Mouse (Mus musculus) lung, postnatal 0 days (tissue): Measurements from ENCODE around the gene Sytl1. TPM values are rescaled to one million over a fixed set of nuclear protein-coding genes. Genes with fewer than 3 reads are reported as not detected.

ENCODE experiments used
- ATAC-seq: fragments of 200-750 bp; cut with Nextera tagmentation; 2 replicates; pipeline ENCODE4 v1.8.0; 2017; ENCODE audit warnings: moderate library complexity
- DNase-seq: peaks from one replicate; pipeline ENCODE4 v3.0.0-alpha.2; 2016; ENCODE audit warnings: low spot score
- H3K27ac ChIP-seq: fragments of 300-500 bp; sonication (generic); 2 replicates; pipeline ENCODE4 v1.5.1; 2014; ENCODE audit warnings: antibody characterized with exemption, mild to moderate bottlenecking, low read length, mixed read lengths
- H3K27me3 ChIP-seq: fragments of 300-500 bp; sonication (generic); replicated peaks from 2 replicates; pipeline ENCODE4 v1.6.1; 2014; ENCODE audit warnings: low read length, mixed read lengths; ENCODE audit not compliant: insufficient read depth
- H3K36me3 ChIP-seq: fragments of 300-500 bp; sonication (generic); 2 replicates; pipeline ENCODE4 v1.6.1; 2014; ENCODE audit warnings: low read length, mixed read lengths; ENCODE audit not compliant: insufficient read depth
- H3K4me1 ChIP-seq: fragments of 300-500 bp; sonication (generic); 2 replicates; pipeline ENCODE4 v1.6.1; 2014; ENCODE audit warnings: antibody characterized with exemption, low read depth, low read length, mixed read lengths; ENCODE audit not compliant: insufficient read depth
- H3K4me2 ChIP-seq: fragments of 300-500 bp; sonication (generic); replicated peaks from 2 replicates; pipeline ENCODE4 v1.6.1; 2014; ENCODE audit warnings: low read depth, mild to moderate bottlenecking, low read length, moderate library complexity, mixed read lengths
- H3K4me3 ChIP-seq: fragments of 300-500 bp; sonication (generic); 2 replicates; pipeline ENCODE4 v1.5.1; 2014; ENCODE audit warnings: low read depth, low read length
- H3K9ac ChIP-seq: fragments of 300-500 bp; sonication (generic); replicated peaks from 2 replicates; pipeline ENCODE4 v1.6.1; 2014; ENCODE audit warnings: low read depth, mild to moderate bottlenecking
- H3K9me3 ChIP-seq: fragments of 300-500 bp; sonication (generic); 2 replicates; pipeline ENCODE4 v1.6.1; 2016; ENCODE audit warnings: low read length, mixed read lengths
- CTCF ChIP-seq: IDR thresholded peaks from 2 replicates; pipeline ENCODE4 v1.5.1; 2016; ENCODE audit warnings: antibody characterized with exemption, mild to moderate bottlenecking
- EP300 ChIP-seq: IDR thresholded peaks from 2 replicates; pipeline ENCODE4 v1.6.1; 2016; ENCODE audit warnings: antibody characterized with exemption, mild to moderate bottlenecking, control low read depth
- WGBS: fragments of 180-500 bp; shearing (Covaris S2); extraction: QIAGEN DNeasy Blood & Tissue Kit; methylation state at CpG from one replicate; pipeline ENCODE4 v1.1.7; 2014; 5-methylcytosine and 5-hydroxymethylcytosine counted together
- polyA plus RNA-seq: library from polyadenylated mRNA; unstranded; fragments of >200 nt; fragmentation: Nextera tagmentation; extraction: Ambion mirVana; gene quantifications from 2 replicates; pipeline ENCODE4 v1.2.1, GENCODE M21; 2015

The Sytl1 gene
- polyA plus RNA-seq, 1 experiment from 2014 or later, result 3.3 TPM

DNA sequence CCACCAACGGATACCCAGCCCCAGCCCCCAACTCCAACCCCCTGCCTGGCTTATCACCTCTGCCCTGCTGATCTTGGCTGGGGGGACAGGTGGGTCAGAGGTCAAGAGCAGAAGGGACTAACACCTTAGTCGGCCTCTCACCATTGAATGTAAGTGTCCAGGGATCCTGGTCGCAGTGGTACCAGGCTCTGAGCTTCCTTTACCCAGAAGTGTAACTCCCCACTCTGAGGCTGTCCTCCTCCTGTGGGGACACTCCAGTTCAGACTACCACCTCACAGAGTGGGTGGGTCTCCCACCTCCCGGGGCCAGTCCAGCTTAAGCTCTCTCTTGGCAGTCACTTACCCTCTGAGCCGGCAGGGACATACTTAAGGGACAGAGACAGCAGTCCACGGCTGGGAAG is 7.5 kb downstream of the Sytl1 start:
- Histone ChIP-seq H3K27ac (no peak overlapping the region), H3K4me2 (no peak overlapping the region), H3K9ac (no peak overlapping the region), H3K4me1 (peaks cover 7% of the 10 kb centered on the region; the same call in 1 of the 2 replicates), H3K36me3 (peaks cover 13% of the 10 kb centered on the region), H3K4me3 (no peak overlapping the region), H3K27me3 (peaks cover 28% of the 10 kb centered on the region; the same call in 1 of the 2 replicates), H3K9me3 (no peaks in the 10 kb centered on the region)
- ATAC-seq (no peak), DNase-seq (no peak)
- TF ChIP-seq EP300 (no peak), CTCF (no peak)
- WGBS, result 59% methylated on average over 6 of the region's 6 CpGs

- H3K27ac ChIP-seq, result no peak overlapping the region
- ATAC-seq (peak; percentile 9; the same call in 1 of the 2 replicates), DNase-seq (peak; percentile 35)
- H3K4me1 ChIP-seq, result peaks cover 7% of the 10 kb centered on the region; the same call in 1 of the 2 replicates
- H3K4me2 ChIP-seq, result no peak overlapping the region
- TF ChIP-seq CTCF (no peak), EP300 (no peak)
- 76% methylated on average over 12 of the region's 12 CpGs for WGBS
- H3K4me3 ChIP-seq, result no peak overlapping the region
- no peak overlapping the region for H3K9ac ChIP-seq
- no peaks in the 10 kb centered on the region for H3K9me3 ChIP-seq
- peaks cover 13% of the 10 kb centered on the region for H3K36me3 ChIP-seq
- peaks cover 34% of the 10 kb centered on the region; the same call in 1 of the 2 replicates for H3K27me3 ChIP-seq
These were observed 9.5 kb downstream of the Sytl1 start for GRCm38 (mm10) chr4:133253412-133253811.

DNA sequence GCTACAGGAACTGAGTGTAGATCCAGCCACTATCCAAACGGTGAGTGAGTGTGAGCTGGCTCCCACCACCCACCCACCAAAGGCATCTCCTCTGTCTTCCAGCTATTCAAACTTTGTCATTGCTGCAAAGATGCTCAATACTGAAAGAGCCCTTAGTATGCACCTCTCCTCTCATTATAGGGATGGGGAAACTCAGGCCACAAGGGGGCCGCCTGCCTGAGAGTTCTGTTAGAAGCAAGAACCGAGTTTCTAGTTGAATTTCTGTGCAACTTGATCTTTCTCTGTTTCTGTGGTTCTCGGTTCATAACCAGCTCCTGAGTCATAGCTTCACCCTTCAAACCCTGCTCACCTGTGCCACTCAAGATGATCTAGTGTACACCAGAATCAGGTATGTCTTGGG is 10.8 kb downstream of the Sytl1 start:
- WGBS, result 49% methylated on average over 4 of the region's 4 CpGs

GRCm38 (mm10) chr4:133251214-133251613 is 11.7 kb downstream of the Sytl1 start:
- Histone ChIP-seq H3K27me3 (0 out of 2 replicates have a peak, but pooled peaks cover 27% of the 10 kb centered on the region), H3K4me3 (0 out of 2 replicates have a peak overlapping the region, but pooled peaks have one; percentile 1)

More for the DNA sequence above, 10.8 kb downstream of the Sytl1 start:
- peaks cover 34% of the 10 kb centered on the region; the same call in 1 of the 2 replicates for H3K27me3 ChIP-seq
- no peak overlapping the region for H3K9ac ChIP-seq
- H3K27ac ChIP-seq, result no peak overlapping the region
- H3K4me1 ChIP-seq, result peaks cover 7% of the 10 kb centered on the region; the same call in 1 of the 2 replicates
- H3K9me3 ChIP-seq, result no peaks in the 10 kb centered on the region
- H3K4me3 ChIP-seq, result no peak overlapping the region
- peaks cover 13% of the 10 kb centered on the region for H3K36me3 ChIP-seq
- no peak for ATAC-seq
- no peak for DNase-seq
- 0 out of 2 replicates have a peak, but pooled peaks have one; percentile 7 for TF ChIP-seq EP300
- TF ChIP-seq CTCF, result peak; percentile 13; the same call in 1 of the 2 replicates
- H3K4me2 ChIP-seq, result no peak overlapping the region

GRCm38 (mm10) chr4:133250609-133251008 is 12.3 kb downstream of the Sytl1 start:
- DNase-seq, result peak; percentile 79
- Histone ChIP-seq H3K4me2 (peak overlapping the region; percentile 35), H3K9me3 (no peaks in the 10 kb centered on the region), H3K27me3 (0 out of 2 replicates have a peak, but pooled peaks cover 24% of the 10 kb centered on the region), H3K4me1 (peaks cover 7% of the 10 kb centered on the region; the same call in 1 of the 2 replicates), H3K27ac (no peak overlapping the region), H3K36me3 (peaks cover 13% of the 10 kb centered on the region), H3K9ac (no peak overlapping the region), H3K4me3 (no peak overlapping the region)
- TF ChIP-seq EP300, result no peak
- TF ChIP-seq CTCF, result peak; percentile 86
- ATAC-seq, result peak; percentile 55
- 8% methylated on average over 22 of the region's 22 CpGs for WGBS

More at GRCm38 (mm10) chr4:133251214-133251613, 11.7 kb downstream of the Sytl1 start:
- Histone ChIP-seq H3K9ac (no peak overlapping the region), H3K27ac (no peak overlapping the region), H3K4me2 (peak overlapping the region; percentile 35), H3K4me1 (peaks cover 7% of the 10 kb centered on the region; the same call in 1 of the 2 replicates), H3K36me3 (peaks cover 13% of the 10 kb centered on the region), H3K9me3 (no peaks in the 10 kb centered on the region)
- no peak for DNase-seq
- no peak for ATAC-seq
- TF ChIP-seq CTCF (no peak), EP300 (no peak)
- WGBS, result 9% methylated on average over 31 of the region's 31 CpGs

- DNase-seq (peak; percentile 11), ATAC-seq (no peak)
- no peaks in the 10 kb centered on the region for H3K9me3 ChIP-seq
- peaks cover 7% of the 10 kb centered on the region; the same call in 1 of the 2 replicates for H3K4me1 ChIP-seq
- WGBS, result 61% methylated on average over 13 of the region's 13 CpGs
- no peak overlapping the region for H3K27ac ChIP-seq
- H3K4me2 ChIP-seq, result no peak overlapping the region
- no peak overlapping the region for H3K4me3 ChIP-seq
- H3K27me3 ChIP-seq, result 0 out of 2 replicates have a peak, but pooled peaks cover 24% of the 10 kb centered on the region
- H3K36me3 ChIP-seq, result peaks cover 13% of the 10 kb centered on the region
- TF ChIP-seq CTCF (no peak), EP300 (no peak)
- H3K9ac ChIP-seq, result no peak overlapping the region
These were observed 15.0 kb downstream of the Sytl1 start for GRCm38 (mm10) chr4:133247806-133248449.
